Mouse (Mus musculus) MEL (cell line): ENCODE measurements around the gene Rpn1.

Experiments used
- CTCF ChIP-seq, 3 experiments: IDR thresholded peaks in 2 of 3; conservative IDR thresholded peaks in 1 of 3; 2 replicates each; pipeline ENCODE4 v1.5.1; 2011 to 2012; ENCODE audit warnings: low read length in 3 of 3, low read depth in 2 of 3, mild to moderate bottlenecking in 2 of 3, improper control_type of control experiment in 1 of 3, inconsistent platforms in 1 of 3, mixed read lengths in 1 of 3, moderate library complexity in 1 of 3; ENCODE audit not compliant: control insufficient read depth in 1 of 3, insufficient read depth in 1 of 3, poor library complexity in 1 of 3, severe bottlenecking in 1 of 3
- MAZ ChIP-seq: IDR thresholded peaks from 2 replicates; pipeline ENCODE4 v1.6.1; 2012; ENCODE audit warnings: low read depth, mild to moderate bottlenecking, inconsistent platforms, low read length, improper control_type of control experiment
- POLR2AphosphoS5 ChIP-seq: IDR thresholded peaks from 2 replicates; pipeline ENCODE4 v1.6.1; 2012; ENCODE audit warnings: low read depth, borderline replicate concordance, mild to moderate bottlenecking, inconsistent platforms, low read length, moderate library complexity, mixed read lengths
- RAD21 ChIP-seq: IDR thresholded peaks from 2 replicates; pipeline ENCODE4 v1.6.1; 2011; ENCODE audit warnings: mild to moderate bottlenecking, low read depth, low read length, improper control_type of control experiment
- ZC3H11A ChIP-seq: IDR thresholded peaks from 2 replicates; pipeline ENCODE4 v1.6.1; 2012; ENCODE audit warnings: low read depth, mild to moderate bottlenecking, inconsistent platforms, low read length, improper control_type of control experiment

GRCm38 (mm10) chr6:88051206-88051605 is 33.1 kb upstream of the Rpn1 start:
- TF ChIP-seq CTCF (IDR thresholded peaks at IDR 0.05 in 2 of 3, conservative IDR thresholded peaks at IDR 0.05 in 1 of 3; ENCODE audit: control insufficient read depth in 1 of 3, insufficient read depth in 1 of 3, low read depth in 2 of 3, low read length in 3 of 3, poor library complexity in 1 of 3, severe bottlenecking in 1 of 3) (no peak), POLR2AphosphoS5 (no peak), MAZ (no peak), RAD21 (no peak), ZC3H11A (no peak)
